Mouse (Mus musculus) hindbrain, embryonic 16.5 days (tissue): ENCODE measurements around the gene Ifitm10. TPM values are rescaled to one million over a fixed set of nuclear protein-coding genes. Genes with fewer than 3 reads are reported as not detected.

ENCODE experiments used
- ATAC-seq: fragments of 200-750 bp; cut with Nextera tagmentation; 2 replicates; pipeline ENCODE4 v1.8.0; 2017; ENCODE audit warnings: moderate TSS enrichment, moderate library complexity
- H3K27ac ChIP-seq: fragments of 300-500 bp; sonication (generic); 2 replicates; pipeline ENCODE4 v1.5.1; 2014; ENCODE audit warnings: low read depth, mild to moderate bottlenecking, control low read depth, low read length, moderate library complexity
- H3K27me3 ChIP-seq: fragments of 300-500 bp; sonication (generic); replicated peaks from 2 replicates; pipeline ENCODE4 v1.6.1; 2014; ENCODE audit warnings: low read length; ENCODE audit not compliant: control insufficient read depth, insufficient read depth
- H3K36me3 ChIP-seq: fragments of 300-500 bp; sonication (generic); 2 replicates; pipeline ENCODE4 v1.6.1; 2014; ENCODE audit warnings: mild to moderate bottlenecking, low read length, moderate library complexity, mixed read lengths; ENCODE audit not compliant: control insufficient read depth, insufficient read depth
- H3K4me1 ChIP-seq: fragments of 300-500 bp; sonication (generic); 2 replicates; pipeline ENCODE4 v1.6.1; 2014; ENCODE audit warnings: low read depth, low read length; ENCODE audit not compliant: control insufficient read depth, insufficient read depth
- H3K4me2 ChIP-seq: fragments of 300-500 bp; sonication (generic); 2 replicates; pipeline ENCODE4 v1.6.1; 2014; ENCODE audit warnings: mild to moderate bottlenecking, low read length, control low read depth, moderate library complexity
- H3K4me3 ChIP-seq: fragments of 300-500 bp; sonication (generic); 2 replicates; pipeline ENCODE4 v1.5.1; 2014; ENCODE audit warnings: mild to moderate bottlenecking, low read length, control low read depth, moderate library complexity
- H3K9ac ChIP-seq: fragments of 300-500 bp; sonication (generic); 2 replicates; pipeline ENCODE4 v1.6.1; 2014; ENCODE audit warnings: low read depth, mild to moderate bottlenecking, control low read depth, low read length, moderate library complexity
- H3K9me3 ChIP-seq: fragments of 300-500 bp; sonication (generic); 2 replicates; pipeline ENCODE4 v1.6.1; 2014; ENCODE audit warnings: mild to moderate bottlenecking, low read length, moderate library complexity; ENCODE audit not compliant: control insufficient read depth
- whole genome bisulfite sequencing: fragments of 180-500 bp; shearing (Covaris S2); extraction: QIAGEN DNeasy Blood & Tissue Kit; methylation state at CpG from one replicate; pipeline ENCODE4 v1.1.7; 2014; 5-methylcytosine and 5-hydroxymethylcytosine counted together
- polyA plus RNA-seq: library from polyadenylated mRNA; unstranded; fragments of >200 nt; fragmentation: Nextera tagmentation; extraction: Ambion mirVana; gene quantifications from 2 replicates; pipeline ENCODE4 v1.2.1, GENCODE M21; 2015

The Ifitm10 gene
- polyA plus RNA-seq, 1 experiment from 2014 or later, result 14.9 TPM

GRCm38 (mm10) chr7:142386621-142387201 is 13.2 kb upstream of the Ifitm10 start:
- ATAC-seq, result no peak
- peaks cover 27% of the 10 kb centered on the region for H3K36me3 ChIP-seq
- no peaks in the 10 kb centered on the region for H3K9me3 ChIP-seq
- peaks cover 15% of the 10 kb centered on the region for H3K4me1 ChIP-seq
- H3K4me3 ChIP-seq, result peak overlapping the region; percentile 84
- H3K4me2 ChIP-seq, result peak overlapping the region; percentile 84
- no peak overlapping the region for H3K27ac ChIP-seq
- H3K27me3 ChIP-seq, result no peaks in the 10 kb centered on the region
- H3K9ac ChIP-seq, result peak overlapping the region; percentile 86
- 68% methylated on average over 6 of the region's 6 CpGs for WGBS

- Histone ChIP-seq H3K4me1 (peaks cover 15% of the 10 kb centered on the region), H3K9me3 (no peaks in the 10 kb centered on the region), H3K36me3 (peaks cover 35% of the 10 kb centered on the region), H3K4me2 (peak overlapping the region; percentile 84), H3K27ac (no peak overlapping the region), H3K4me3 (no peak overlapping the region; the same call in 1 of the 2 replicates), H3K9ac (no peak overlapping the region), H3K27me3 (no peaks in the 10 kb centered on the region)
- 85% methylated on average over 3 of the region's 3 CpGs for whole genome bisulfite sequencing
- no peak for ATAC-seq
These were observed 12.3 kb upstream of the Ifitm10 start for GRCm38 (mm10) chr7:142385742-142386403.

- peaks cover 51% of the 10 kb centered on the region for H3K36me3 ChIP-seq
- ATAC-seq, result no peak
- WGBS, result 93% methylated on average over 10 of the region's 10 CpGs
These were observed 10.8 kb upstream of the Ifitm10 start for GRCm38 (mm10) chr7:142384306-142384705.

GRCm38 (mm10) chr7:142382567-142382966 is 9.0 kb upstream of the Ifitm10 start, which contains the start of gene Gm49369:
TSS of gene Gm49369 (minus strand) at chr7:142382667.
- peaks cover 63% of the 10 kb centered on the region for H3K36me3 ChIP-seq
- ATAC-seq, result no peak
- no peak within 1 kb of the TSS for H3K27ac ChIP-seq
- WGBS, result 92% methylated on average over 5 of the region's 5 CpGs
- peaks cover 15% of the 10 kb centered on the region for H3K4me1 ChIP-seq
- H3K9ac ChIP-seq, result no peak within 1 kb of the TSS
- H3K4me3 ChIP-seq, result no peak within 1 kb of the TSS
- no peaks in the 10 kb centered on the region for H3K9me3 ChIP-seq
- H3K4me2 ChIP-seq, result no peak within 1 kb of the TSS
- no peaks in the 10 kb centered on the region for H3K27me3 ChIP-seq

More at GRCm38 (mm10) chr7:142384306-142384705, 10.8 kb upstream of the Ifitm10 start:
- H3K27ac ChIP-seq, result no peak overlapping the region
- no peaks in the 10 kb centered on the region for H3K9me3 ChIP-seq
- H3K4me3 ChIP-seq, result no peak overlapping the region
- H3K4me1 ChIP-seq, result peaks cover 15% of the 10 kb centered on the region
- no peak overlapping the region for H3K4me2 ChIP-seq
- H3K27me3 ChIP-seq, result no peaks in the 10 kb centered on the region
- no peak overlapping the region for H3K9ac ChIP-seq

- no peaks in the 10 kb centered on the region for H3K9me3 ChIP-seq
- H3K4me1 ChIP-seq, result peaks cover 5% of the 10 kb centered on the region
- H3K27ac ChIP-seq, result no peak overlapping the region
- peaks cover 75% of the 10 kb centered on the region for H3K36me3 ChIP-seq
- H3K4me3 ChIP-seq, result no peak overlapping the region
- no peak for ATAC-seq
- H3K9ac ChIP-seq, result no peak overlapping the region
- H3K27me3 ChIP-seq, result no peaks in the 10 kb centered on the region
- 86% methylated on average over 4 of the region's 4 CpGs for WGBS
- no peak overlapping the region for H3K4me2 ChIP-seq
These were observed 7.6 kb upstream of the Ifitm10 start for GRCm38 (mm10) chr7:142381175-142381574.

GRCm38 (mm10) chr7:142379186-142379585 is 5.6 kb upstream of the Ifitm10 start:
- Histone ChIP-seq H3K4me1 (no peaks in the 10 kb centered on the region), H3K4me2 (no peak overlapping the region), H3K36me3 (peaks cover 72% of the 10 kb centered on the region), H3K27me3 (no peaks in the 10 kb centered on the region), H3K9me3 (no peaks in the 10 kb centered on the region), H3K4me3 (no peak overlapping the region), H3K9ac (no peak overlapping the region), H3K27ac (no peak overlapping the region)
- no peak for ATAC-seq
- 87% methylated on average over 6 of the region's 6 CpGs for whole genome bisulfite sequencing

- H3K9ac ChIP-seq, result no peak overlapping the region
- H3K27ac ChIP-seq, result no peak overlapping the region
- no peak for ATAC-seq
- H3K4me3 ChIP-seq, result no peak overlapping the region
- peaks cover 58% of the 10 kb centered on the region for H3K36me3 ChIP-seq
- H3K4me2 ChIP-seq, result no peak overlapping the region
- H3K27me3 ChIP-seq, result peaks cover 11% of the 10 kb centered on the region
- H3K4me1 ChIP-seq, result peaks cover 2% of the 10 kb centered on the region; the same call in 1 of the 2 replicates
- no peaks in the 10 kb centered on the region for H3K9me3 ChIP-seq
- 93% methylated on average over 14 of the region's 14 CpGs for WGBS
These were observed 3.8 kb upstream of the Ifitm10 start for GRCm38 (mm10) chr7:142377233-142377925.

- peaks cover 20% of the 10 kb centered on the region for H3K27me3 ChIP-seq
- WGBS, result 81% methylated on average over 4 of the region's 4 CpGs
- ATAC-seq, result no peak
- no peak overlapping the region for H3K9ac ChIP-seq
- H3K4me2 ChIP-seq, result no peak overlapping the region
- H3K4me1 ChIP-seq, result peaks cover 9% of the 10 kb centered on the region; the same call in 1 of the 2 replicates
- H3K9me3 ChIP-seq, result no peaks in the 10 kb centered on the region
- H3K27ac ChIP-seq, result no peak overlapping the region
- peaks cover 45% of the 10 kb centered on the region for H3K36me3 ChIP-seq
- no peak overlapping the region for H3K4me3 ChIP-seq
These were observed 2.5 kb upstream of the Ifitm10 start for GRCm38 (mm10) chr7:142376096-142376495.

GRCm38 (mm10) chr7:142375261-142375724 is 1.7 kb upstream of the Ifitm10 start:
- WGBS, result 72% methylated on average over 6 of the region's 6 CpGs
- H3K9me3 ChIP-seq, result no peaks in the 10 kb centered on the region
- no peak for ATAC-seq
- no peak overlapping the region for H3K4me3 ChIP-seq
- H3K4me1 ChIP-seq, result peaks cover 9% of the 10 kb centered on the region; the same call in 1 of the 2 replicates
- no peak overlapping the region for H3K9ac ChIP-seq
- no peak overlapping the region for H3K4me2 ChIP-seq
- peaks cover 37% of the 10 kb centered on the region for H3K36me3 ChIP-seq
- H3K27ac ChIP-seq, result no peak overlapping the region
- H3K27me3 ChIP-seq, result peaks cover 28% of the 10 kb centered on the region
